Mouse (Mus musculus): ENCODE measurements around the gene Gcgr.

The Gcgr gene

DNA sequence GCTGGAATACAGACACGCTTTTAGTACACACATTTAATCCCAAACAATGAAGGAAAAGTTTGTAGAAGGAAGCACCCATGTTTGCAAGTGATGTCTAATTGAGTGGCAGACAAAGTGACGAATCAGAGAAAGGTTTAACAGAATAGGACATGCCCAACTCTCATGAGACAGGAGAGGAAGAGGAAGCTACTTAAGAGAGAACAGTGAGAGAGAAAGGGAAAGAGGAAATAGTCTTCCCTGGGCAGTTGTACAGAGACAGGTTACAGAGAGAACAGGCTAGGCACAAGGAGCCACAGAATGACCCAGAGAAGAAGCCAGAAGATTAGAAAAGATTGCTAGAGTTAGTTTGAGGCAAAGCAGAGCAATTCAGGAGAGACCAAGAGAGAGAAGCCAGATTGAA, 4.5 kb upstream of the Gcgr start:
- in situ Hi-C loops (cut with MboI; ENCODE audit: low pct_unique_long_range_greater_than_20kb in 1 of 2, low sequenced_read_pairs in 2 of 2, unreplicated experiment in 1 of 2), result no loop called here

DNA sequence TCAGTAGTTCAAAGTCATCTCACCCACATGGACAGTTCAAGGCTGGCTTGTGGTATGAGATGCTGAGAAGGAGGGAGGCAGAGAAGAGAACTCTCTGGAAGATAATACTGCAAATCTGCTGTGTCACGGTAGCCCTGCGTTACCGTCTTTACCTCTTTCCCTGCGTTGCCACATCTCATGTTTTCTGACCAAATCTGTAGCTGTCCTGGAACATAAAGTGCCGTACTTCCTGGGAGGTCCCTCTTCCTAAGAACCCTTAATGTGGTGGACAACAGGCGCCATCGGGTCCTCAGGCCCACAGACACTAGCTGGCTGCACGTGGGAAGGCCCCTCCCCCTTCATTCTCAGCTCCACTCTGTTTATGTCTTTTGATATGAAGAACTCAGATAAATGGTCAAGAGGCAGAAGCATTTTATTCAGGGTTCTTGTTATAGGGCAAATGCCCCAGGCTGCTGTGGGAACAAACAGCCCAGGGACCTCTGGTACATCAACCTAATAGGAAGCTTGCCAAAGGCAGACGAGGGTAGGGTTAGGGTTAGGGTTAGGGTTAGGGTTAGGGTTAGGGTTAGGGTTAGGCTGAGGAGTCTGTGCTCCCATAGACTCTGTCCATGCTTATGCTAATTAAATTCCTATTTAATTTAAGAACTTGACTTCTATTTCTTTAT, 2.7 kb upstream of the Gcgr start:
- in situ Hi-C loops (cut with MboI; ENCODE audit: low pct_unique_long_range_greater_than_20kb in 1 of 2, low sequenced_read_pairs in 2 of 2, unreplicated experiment in 1 of 2), result no loop called here

DNA sequence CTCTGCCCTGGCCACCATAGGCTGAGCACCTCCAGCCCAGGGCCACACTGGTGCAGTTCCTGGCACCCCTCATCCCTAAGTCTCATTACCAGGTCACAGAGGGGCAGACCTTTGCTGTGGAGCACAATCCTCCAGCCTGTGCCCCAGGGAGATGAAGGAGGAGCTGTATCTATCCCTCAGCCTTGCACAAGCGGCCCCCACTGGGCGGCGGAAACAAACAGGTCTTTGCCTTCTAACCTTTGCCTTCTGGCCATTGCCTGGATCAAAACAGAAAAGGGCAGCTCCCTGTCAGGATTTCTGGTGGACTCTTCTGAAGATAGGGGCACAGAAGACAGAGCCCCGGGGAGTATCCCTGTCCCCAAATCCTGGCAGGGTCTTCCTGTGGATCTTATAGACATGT, 1.6 kb upstream of the Gcgr start:
- in situ Hi-C loops (cut with MboI; ENCODE audit: low pct_unique_long_range_greater_than_20kb in 1 of 2, low sequenced_read_pairs in 2 of 2, unreplicated experiment in 1 of 2), result no loop called here

DNA sequence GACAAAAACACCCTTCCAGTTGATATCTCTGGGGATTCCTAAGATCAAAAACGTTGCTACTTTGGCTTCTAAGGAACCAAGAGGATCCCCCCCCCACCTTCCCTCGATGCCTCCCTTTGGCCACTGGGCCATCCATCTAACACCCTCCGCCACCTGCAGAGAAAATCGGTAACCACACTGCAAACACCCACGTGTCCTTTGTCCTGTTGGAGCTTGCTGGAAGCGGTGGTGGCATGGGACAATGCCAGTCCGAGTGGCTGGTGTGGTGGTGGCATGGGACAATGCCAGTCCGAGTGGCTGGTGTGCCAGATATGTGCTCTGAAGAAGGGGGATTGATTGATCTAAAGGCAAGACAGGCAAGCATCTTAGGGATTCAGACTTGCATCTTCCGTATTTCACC, 1.1 kb downstream of the Gcgr start:
- in situ Hi-C loops (cut with MboI; ENCODE audit: low pct_unique_long_range_greater_than_20kb in 1 of 2, low sequenced_read_pairs in 2 of 2, unreplicated experiment in 1 of 2), result no loop called here

DNA sequence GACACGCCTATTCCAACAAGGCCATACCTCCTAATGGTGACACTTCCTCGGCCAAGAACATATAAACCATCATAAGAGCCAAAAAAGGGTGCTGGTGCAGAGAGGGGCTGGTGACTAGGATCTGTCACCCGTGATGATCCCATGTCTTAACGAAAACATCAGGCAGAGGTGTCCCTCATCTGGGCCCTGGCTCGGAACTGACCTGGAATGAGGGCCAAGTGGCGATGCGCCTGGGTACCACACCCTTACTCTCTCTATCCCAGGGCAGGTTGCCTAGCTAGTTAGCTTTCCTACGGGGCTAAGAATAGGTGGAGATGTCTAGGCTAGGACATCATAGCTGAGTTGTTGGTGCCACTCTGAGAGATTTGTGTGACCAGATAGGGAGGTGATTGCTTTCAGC, 3.6 kb downstream of the Gcgr start:
- in situ Hi-C loops (cut with MboI; ENCODE audit: low pct_unique_long_range_greater_than_20kb in 1 of 2, low sequenced_read_pairs in 2 of 2, unreplicated experiment in 1 of 2), result no loop called here

DNA sequence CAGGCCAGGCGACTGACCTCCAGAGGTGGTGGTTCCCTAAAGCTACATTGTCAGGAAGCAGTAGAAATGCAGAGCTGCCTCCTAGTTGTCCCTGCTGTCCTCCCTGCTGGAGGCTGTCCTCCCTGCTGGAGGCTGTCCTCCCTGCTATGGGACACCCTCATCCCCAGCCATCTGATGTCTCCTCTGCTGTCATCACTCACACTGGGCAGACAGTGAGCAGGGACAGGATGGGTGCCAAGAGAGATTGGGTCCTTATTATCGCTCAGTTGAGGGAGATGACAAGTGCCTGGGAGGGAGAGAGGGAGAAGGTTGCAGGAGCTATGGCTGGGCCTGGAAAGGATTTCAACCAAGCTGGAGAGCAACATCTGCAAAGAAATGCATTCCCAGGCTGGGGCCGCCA, 4.6 kb downstream of the Gcgr start:
- in situ Hi-C loops (cut with MboI; ENCODE audit: low pct_unique_long_range_greater_than_20kb in 1 of 2, low sequenced_read_pairs in 2 of 2, unreplicated experiment in 1 of 2), result no loop called here

DNA sequence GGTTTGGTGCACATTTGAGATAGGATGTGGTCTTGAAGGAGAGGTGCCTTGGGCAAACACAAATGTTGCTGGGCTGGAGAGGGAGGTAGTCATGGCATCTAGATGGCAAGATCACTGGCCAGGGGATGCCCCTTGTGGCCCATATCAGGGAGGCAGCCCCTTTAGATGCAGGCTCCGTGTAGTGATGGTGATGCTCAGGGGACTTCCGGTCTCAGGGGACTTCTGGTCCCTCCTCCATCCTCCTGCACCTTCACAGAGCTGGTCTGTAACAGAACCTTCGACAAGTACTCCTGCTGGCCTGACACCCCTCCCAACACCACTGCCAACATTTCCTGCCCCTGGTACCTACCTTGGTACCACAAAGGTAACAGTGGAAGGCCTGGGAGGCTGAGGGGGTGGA, 5.3 kb downstream of the Gcgr start:
- in situ Hi-C loops (cut with MboI; ENCODE audit: low pct_unique_long_range_greater_than_20kb in 1 of 2, low sequenced_read_pairs in 2 of 2, unreplicated experiment in 1 of 2), result no loop called here

DNA sequence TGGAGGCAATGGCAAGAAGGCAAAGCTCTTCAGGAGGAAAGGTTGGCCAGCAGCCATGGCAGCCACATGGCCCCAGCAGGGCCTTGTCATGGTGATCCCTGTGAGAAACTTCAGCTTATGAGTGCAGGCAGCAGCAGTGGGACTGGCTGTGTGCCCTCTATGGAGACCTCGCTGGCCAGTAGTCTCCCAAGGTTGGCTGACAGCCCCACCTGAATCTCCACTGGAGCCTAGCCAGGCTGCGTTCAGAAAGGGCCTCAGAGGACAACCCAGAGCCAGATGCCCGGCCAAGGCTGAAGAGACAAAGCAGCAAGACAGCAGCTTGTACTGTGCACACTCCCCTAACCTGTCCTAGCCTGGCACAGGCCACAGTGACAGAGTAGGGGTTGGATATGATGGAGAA, 8.0 kb downstream of the Gcgr start:
- in situ Hi-C loops (cut with MboI; ENCODE audit: low pct_unique_long_range_greater_than_20kb in 1 of 2, low sequenced_read_pairs in 2 of 2, unreplicated experiment in 1 of 2), result no loop called here

DNA sequence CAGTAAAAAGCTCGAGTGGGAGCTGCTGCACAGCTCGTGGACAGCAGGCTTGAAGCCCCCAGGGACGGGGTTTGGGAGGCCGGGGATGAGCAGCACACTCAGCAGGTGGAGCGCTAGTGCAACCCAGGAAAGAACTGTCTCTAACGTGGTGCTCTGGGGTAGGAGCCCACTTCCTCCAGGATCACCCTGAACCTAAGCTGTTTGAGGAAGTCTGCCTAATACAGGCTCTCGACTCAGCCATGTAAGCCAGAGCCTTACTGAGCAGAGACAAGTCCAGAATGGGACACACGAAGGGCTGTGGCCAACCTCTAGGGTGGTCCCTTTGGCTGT, 8.4 kb downstream of the Gcgr start:
- in situ Hi-C loops (cut with MboI; ENCODE audit: low pct_unique_long_range_greater_than_20kb in 1 of 2, low sequenced_read_pairs in 2 of 2, unreplicated experiment in 1 of 2), result no loop called here

DNA sequence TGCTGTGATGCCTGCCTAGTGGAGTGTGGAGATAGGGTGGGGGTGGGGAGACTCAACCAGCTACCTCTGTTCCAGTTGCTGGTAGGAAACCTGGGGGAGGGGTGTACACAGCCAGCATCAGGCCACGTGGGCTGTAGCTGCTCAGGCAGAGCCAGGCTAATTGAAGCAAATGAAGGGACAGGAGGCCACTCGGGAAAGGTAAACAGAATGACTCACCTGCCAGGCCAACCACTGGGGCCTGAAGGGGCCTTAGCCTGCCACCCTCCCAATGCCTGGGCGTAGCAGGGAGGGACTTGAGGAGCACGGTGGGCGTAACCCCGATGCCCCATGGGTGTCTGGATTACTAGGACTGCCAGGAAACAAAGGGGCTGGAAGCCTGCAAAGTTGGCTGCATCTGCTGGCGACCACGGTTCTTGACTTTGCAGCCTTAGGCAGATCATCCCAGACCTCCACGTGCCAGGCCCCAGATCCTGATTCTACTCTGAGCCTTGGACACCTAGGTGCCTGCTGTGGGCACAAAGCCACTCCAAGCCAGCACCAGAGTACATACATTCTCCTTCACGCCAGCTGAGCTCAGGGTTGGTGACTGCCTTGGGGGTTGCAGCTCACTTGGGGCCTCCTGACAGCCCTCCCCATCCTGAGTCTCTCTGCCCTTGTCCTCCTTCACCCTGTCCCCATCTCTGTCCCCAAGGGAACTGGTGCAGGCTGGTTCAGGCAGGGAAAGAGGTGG, 9.0 kb downstream of the Gcgr start:
- in situ Hi-C loops (cut with MboI; ENCODE audit: low pct_unique_long_range_greater_than_20kb in 1 of 2, low sequenced_read_pairs in 2 of 2, unreplicated experiment in 1 of 2), result no loop called here

DNA sequence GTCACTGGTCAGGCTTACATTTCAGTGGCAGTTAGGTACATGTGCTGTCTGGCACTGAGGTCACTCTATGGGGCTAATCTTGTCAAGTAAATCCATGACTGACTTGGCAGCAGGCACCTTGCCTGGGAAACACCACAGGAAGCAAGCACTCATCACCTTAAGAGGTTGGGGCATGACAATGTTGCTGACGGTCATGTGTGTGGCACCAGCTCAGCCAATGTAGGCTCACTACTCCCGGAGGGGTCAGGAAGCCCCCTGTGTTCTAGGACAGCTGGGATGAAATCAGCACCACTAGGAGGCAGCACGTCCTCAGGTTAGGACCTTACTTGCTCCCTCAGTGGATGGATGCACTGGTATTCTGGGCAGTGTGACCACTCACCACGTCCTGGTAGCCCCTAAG, 11.4 kb downstream of the Gcgr start:
- in situ Hi-C loops (cut with MboI; ENCODE audit: low pct_unique_long_range_greater_than_20kb in 1 of 2, low sequenced_read_pairs in 2 of 2, unreplicated experiment in 1 of 2), result no loop called here

DNA sequence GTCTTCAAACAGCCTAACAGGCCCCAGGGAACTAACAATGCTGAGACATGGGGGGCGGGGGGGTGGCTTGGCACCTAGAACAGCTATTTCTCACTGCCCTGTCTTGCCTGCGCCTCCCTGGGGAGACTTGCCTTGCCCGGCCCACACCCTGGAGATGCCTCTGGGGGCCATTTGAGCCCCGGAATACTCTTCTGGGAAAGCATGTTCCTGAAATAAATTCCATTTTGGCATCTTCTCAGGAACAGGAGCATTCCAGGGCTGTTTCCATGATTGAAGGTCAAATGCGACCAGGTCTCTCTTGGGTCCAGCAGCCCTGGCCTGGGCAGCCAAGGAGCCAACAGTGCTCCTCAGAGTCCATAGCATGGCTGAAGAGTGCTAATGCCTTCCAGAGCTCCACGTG, 11.9 kb downstream of the Gcgr start:
- in situ Hi-C loops (cut with MboI; ENCODE audit: low pct_unique_long_range_greater_than_20kb in 1 of 2, low sequenced_read_pairs in 2 of 2, unreplicated experiment in 1 of 2), result no loop called here

DNA sequence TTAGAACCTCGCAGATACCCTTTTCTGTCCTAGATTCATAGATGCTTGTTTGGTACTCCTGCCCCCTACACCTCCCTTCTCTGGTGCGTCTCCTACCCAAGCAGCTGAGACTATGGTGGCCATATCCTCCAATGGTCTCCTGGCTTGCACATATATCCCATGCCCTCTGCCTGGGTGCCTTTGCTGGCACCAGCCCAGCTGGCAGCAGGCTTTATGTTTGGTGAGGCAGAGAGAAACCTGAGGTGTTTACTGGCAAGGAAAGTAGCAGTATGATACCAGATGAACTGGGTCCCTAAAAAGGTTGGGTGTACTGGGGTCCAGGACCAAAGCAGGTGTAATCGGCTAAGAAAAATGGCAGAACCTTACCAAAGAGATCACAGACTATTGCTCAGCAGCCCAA, 15.5 kb downstream of the Gcgr start:
- in situ Hi-C loops (cut with MboI; ENCODE audit: low pct_unique_long_range_greater_than_20kb in 1 of 2, low sequenced_read_pairs in 2 of 2, unreplicated experiment in 1 of 2), result no loop called here

DNA sequence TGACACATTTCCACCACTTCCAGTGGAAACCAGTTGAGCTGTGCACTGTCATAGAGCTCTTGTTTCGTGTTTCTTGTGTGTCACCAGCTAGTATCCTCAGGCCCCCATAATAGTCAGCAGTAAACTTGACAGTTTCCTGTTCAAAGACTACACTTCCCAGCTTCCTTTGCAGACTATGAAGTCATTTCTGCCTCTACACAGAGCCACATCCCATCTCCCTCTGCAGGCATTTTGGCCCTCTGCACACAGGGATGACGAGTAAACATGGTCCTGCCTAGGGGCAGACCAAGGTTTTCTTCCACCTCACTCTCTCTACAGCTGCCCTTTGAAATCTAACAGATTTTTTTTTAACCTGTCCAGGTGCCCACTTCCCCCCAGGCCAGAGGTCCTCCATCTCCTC, 17.0 kb downstream of the Gcgr start:
- in situ Hi-C loops (cut with MboI; ENCODE audit: low pct_unique_long_range_greater_than_20kb in 1 of 2, low sequenced_read_pairs in 2 of 2, unreplicated experiment in 1 of 2), result no loop called here

DNA sequence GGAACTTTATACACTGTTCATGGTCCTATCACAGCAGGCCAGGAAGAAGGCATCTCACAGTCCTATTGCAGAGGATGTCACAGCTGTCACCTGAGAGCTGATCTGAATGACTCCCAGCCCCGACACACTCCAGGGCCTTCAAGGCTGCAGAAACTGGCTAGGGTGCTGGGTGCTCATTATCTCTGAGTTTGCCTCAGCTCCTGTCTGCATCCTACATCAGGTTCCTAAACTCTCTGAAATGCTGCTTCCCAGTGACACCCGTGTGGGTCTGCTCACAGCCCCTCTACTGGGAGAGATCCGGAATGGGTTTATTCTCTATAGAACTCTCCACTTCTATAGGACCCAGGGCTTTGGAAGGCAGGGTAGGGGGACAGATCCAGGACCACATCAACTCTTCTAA, 17.7 kb downstream of the Gcgr start:
- in situ Hi-C loops (cut with MboI; ENCODE audit: low pct_unique_long_range_greater_than_20kb in 1 of 2, low sequenced_read_pairs in 2 of 2, unreplicated experiment in 1 of 2), result no loop called here

DNA sequence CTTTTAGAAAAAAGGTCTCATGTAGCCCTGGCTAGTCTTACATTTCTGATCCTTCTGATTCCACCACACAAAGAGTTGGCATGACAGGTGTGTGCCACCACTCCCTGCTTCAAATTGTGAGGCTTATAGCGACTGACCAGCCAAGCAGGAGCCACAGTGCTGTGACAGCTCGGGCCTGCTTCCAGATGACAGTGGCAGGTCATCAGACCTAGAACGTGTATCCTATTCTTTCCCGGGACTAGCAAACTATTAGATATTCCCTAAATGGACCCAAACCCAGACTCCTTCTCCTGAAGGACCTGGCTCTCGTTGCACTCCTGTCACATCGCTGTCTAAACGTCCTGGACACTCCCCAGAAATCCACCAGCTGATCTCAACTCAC, 18.3 kb downstream of the Gcgr start:
- in situ Hi-C loops (cut with MboI; ENCODE audit: low pct_unique_long_range_greater_than_20kb in 1 of 2, low sequenced_read_pairs in 2 of 2, unreplicated experiment in 1 of 2), result no loop called here

DNA sequence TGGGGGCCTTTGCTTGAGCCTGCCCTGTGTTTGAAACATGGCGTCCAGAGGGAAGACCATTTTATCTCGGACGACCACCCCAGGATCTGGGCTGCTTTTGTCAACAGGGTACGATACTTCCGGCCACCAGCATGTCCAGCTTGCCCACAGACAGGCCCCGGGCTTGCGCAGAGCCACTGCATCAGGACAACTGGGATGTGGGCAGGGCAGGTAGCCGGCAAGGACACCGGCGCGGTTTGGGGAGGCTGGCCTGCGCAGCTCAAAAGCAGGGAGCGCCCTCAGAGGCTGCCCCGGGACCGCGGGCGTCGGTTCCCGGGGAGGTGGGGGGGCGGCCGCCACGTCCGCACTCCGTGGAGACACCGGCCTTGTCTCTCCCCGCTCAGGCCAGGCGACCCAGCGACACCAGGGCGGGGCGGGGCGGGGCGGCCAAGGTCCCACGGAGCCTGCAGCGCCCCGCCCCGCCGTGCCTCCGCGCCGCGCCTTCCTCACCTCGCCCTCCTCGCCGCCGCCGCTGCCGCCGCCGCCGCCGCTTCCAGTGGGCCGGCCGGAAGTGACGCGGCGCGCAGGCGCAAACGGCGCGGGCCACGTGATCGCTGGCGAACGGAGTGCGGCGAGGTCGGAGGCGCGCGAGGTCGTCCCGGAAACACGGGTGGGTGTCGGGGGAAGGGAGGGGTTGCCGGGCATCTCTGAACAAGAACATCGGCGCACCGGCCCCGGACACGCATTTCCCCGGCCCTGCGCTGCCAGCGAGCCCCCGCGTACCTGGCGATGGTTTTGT, 18.9 kb downstream of the Gcgr start, which contains the start of gene Mcrip1:
Gene Mcrip1 (minus strand): TSS at position 560 of the 778 bp plus-strand sequence.
- in situ Hi-C loops (cut with MboI; ENCODE audit: low pct_unique_long_range_greater_than_20kb in 1 of 2, low sequenced_read_pairs in 2 of 2, unreplicated experiment in 1 of 2), result no loop called here

DNA sequence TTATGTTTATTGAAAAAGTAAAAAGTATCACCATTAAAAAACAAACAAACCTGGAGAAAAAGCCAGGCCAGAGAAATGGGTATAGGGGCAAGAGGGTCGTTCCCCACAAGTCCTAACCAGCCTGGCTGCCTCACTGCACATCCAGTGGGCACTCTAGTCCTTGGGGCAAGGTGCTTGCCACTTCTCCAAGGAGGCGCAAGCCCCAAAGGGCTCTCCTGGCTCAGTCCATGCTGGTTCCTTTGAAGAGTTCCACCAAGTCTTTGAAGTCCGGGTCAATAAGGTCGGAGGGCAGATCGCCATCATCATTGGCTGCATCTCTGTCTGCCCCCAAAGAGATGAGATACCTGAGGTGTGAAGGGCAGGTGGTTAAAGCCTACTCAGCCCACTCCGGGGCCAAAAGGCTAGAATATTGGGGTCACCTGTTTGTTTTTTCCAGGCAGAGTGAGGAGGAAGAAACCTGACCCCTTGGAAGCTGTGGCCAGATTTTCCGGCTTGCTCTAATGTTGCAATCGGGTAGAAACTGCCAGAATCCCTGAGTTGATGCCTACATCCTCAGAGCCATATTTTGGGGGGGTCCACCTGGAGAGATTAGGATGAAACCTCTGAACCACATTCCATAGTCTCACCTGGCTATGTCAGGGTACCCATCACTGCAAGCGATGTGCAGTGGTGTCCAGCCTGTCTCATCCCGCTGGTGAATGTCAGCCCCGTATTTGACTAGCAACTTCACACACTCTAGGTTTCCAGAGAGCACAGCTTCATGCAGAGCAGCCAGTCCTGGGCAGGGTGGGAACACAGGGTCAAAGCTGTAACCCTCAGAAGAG, 19.7 kb downstream of the Gcgr start:
- in situ Hi-C loops (cut with MboI; ENCODE audit: low pct_unique_long_range_greater_than_20kb in 1 of 2, low sequenced_read_pairs in 2 of 2, unreplicated experiment in 1 of 2), result no loop called here

DNA sequence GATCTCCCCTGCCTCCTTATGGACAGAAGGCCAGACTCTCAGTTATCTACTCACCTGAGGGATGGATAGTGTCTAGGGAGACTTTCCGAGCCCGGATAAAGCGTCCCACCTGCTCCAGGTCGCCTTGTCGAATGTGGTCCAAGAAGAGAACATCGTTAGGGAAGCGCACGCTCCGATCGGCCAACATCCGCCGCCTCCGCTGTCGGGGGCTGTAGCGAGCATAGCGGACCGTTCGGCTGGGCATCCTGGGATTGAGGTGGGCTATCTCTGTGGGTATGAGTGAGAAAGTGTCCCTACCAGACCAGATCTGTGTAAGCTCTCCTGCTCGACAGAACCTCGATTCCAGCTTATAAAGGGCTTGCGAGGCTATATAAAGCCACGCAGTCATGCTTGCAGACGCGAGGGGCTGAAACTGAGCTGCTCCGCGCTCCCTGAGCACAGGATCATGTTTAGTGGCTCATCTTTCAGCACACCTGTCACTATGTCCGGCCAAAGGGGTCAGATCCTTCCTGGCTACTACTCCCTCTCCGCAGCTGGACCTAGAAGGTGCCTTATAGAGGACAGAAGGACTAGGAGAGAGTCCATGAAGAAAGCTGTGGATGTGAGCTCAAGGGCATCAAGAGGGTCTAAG, 20.4 kb downstream of the Gcgr start, which contains the start of gene Ppp1r27:
Gene Ppp1r27 (minus strand): TSS at position 323 of the 631 bp plus-strand sequence.
- in situ Hi-C loops (cut with MboI; ENCODE audit: low pct_unique_long_range_greater_than_20kb in 1 of 2, low sequenced_read_pairs in 2 of 2, unreplicated experiment in 1 of 2), result no loop called here

All from mouse embryonic stem cell (cell line).